Mouse (Mus musculus) CH12.LX (cell line): Measurements from ENCODE around the gene Mmp8. TPM values are rescaled to one million over a fixed set of nuclear protein-coding genes. Genes with fewer than 3 reads are reported as not detected.

Source experiments
- DNase-seq: peaks from one replicate; pipeline ENCODE4 v3.0.0-alpha.2; 2013; ENCODE audit errors: extremely low read depth
- H3K27ac ChIP-seq: 2 replicates; pipeline ENCODE4 v1.5.1; 2012; ENCODE audit warnings: low read depth, mild to moderate bottlenecking, control low read depth, moderate library complexity; ENCODE audit not compliant: insufficient read depth
- H3K27me3 ChIP-seq: replicated peaks from 2 replicates; pipeline ENCODE3; 2012; ENCODE audit warnings: inconsistent platforms
- H3K36me3 ChIP-seq, 2 experiments: replicated peaks in 1 of 2; 2 replicates each; pipeline versions ENCODE3 to v1.6.1; 2012; ENCODE audit warnings: inconsistent platforms in 1 of 2, low read length in 1 of 2, mild to moderate bottlenecking in 1 of 2, mixed read lengths in 1 of 2, moderate library complexity in 1 of 2; ENCODE audit not compliant: control insufficient read depth in 1 of 2, insufficient read depth in 1 of 2
- H3K4me1 ChIP-seq, 2 experiments: 2 replicates each; pipeline ENCODE4 v1.6.1; 2012; ENCODE audit warnings: inconsistent platforms in 1 of 2, moderate library complexity in 1 of 2; ENCODE audit not compliant: insufficient read depth in 2 of 2, control insufficient read depth in 1 of 2
- H3K4me2 ChIP-seq: 2 replicates; pipeline ENCODE4 v1.6.1; 2012; ENCODE audit warnings: low read depth, mild to moderate bottlenecking, control low read depth; ENCODE audit not compliant: poor library complexity, insufficient read depth, severe bottlenecking
- H3K4me3 ChIP-seq, 3 experiments: fragments of 150-350 bp in 1 of 3; sonication (generic) in 1 of 3; replicated peaks in 1 of 3; 2 replicates each; pipeline versions ENCODE3 to v1.5.1; 2011 to 2012; ENCODE audit warnings: low read depth in 2 of 3, low read length in 2 of 3, mild to moderate bottlenecking in 2 of 3, moderate library complexity in 2 of 3, control low read depth in 1 of 3, improper control_type of control experiment in 1 of 3, inconsistent platforms in 1 of 3, mixed read lengths in 1 of 3; ENCODE audit not compliant: poor library complexity in 1 of 3
- H3K79me2 ChIP-seq: replicated peaks from 2 replicates; pipeline ENCODE4 v1.6.1; 2012; ENCODE audit warnings: mild to moderate bottlenecking, moderate library complexity; ENCODE audit not compliant: control insufficient read depth, poor library complexity, insufficient read depth, severe bottlenecking; ENCODE audit errors: extremely low read depth
- H3K9ac ChIP-seq: 2 replicates; pipeline ENCODE4 v1.6.1; 2012; ENCODE audit warnings: low read depth, mild to moderate bottlenecking, control low read depth, moderate library complexity; ENCODE audit not compliant: insufficient read depth
- H3K9me3 ChIP-seq: replicated peaks from 2 replicates; pipeline ENCODE3; 2012; ENCODE audit warnings: low read length, inconsistent platforms, mixed read lengths
- CTCF ChIP-seq, 2 experiments: IDR thresholded peaks in 1 of 2; conservative IDR thresholded peaks in 1 of 2; 2 replicates each; pipeline ENCODE4 v1.5.1; 2011 to 2012; ENCODE audit warnings: low read depth in 2 of 2, low read length in 2 of 2, improper control_type of control experiment in 1 of 2, inconsistent platforms in 1 of 2, mild to moderate bottlenecking in 1 of 2, moderate library complexity in 1 of 2
- ETS1 ChIP-seq: conservative IDR thresholded peaks from 2 replicates; pipeline ENCODE4 v1.6.1; 2012; ENCODE audit warnings: low read depth, mild to moderate bottlenecking, inconsistent platforms, low read length, improper control_type of control experiment, moderate library complexity
- GABPA ChIP-seq: IDR thresholded peaks from 2 replicates; pipeline ENCODE4 v1.6.1; 2012; ENCODE audit warnings: low read depth, low read length, improper control_type of control experiment, inconsistent platforms; ENCODE audit not compliant: insufficient replicate concordance
- IRF4 ChIP-seq: IDR thresholded peaks from 2 replicates; pipeline ENCODE4 v1.6.1; 2014; ENCODE audit warnings: low read depth, mild to moderate bottlenecking, inconsistent platforms, low read length, improper control_type of control experiment
- JUN ChIP-seq: IDR thresholded peaks from 2 replicates; pipeline ENCODE4 v1.6.1; 2011; ENCODE audit warnings: low read depth, mild to moderate bottlenecking, low read length, improper control_type of control experiment, moderate library complexity; ENCODE audit not compliant: insufficient read depth
- JUND ChIP-seq: conservative IDR thresholded peaks from 2 replicates; pipeline ENCODE4 v1.6.1; 2011; ENCODE audit warnings: low read depth, low read length, improper control_type of control experiment
- KAT2A ChIP-seq: IDR thresholded peaks from 2 replicates; pipeline ENCODE4 v1.6.1; 2012; ENCODE audit warnings: low read length, improper control_type of control experiment, inconsistent platforms; ENCODE audit not compliant: insufficient replicate concordance
- MAX ChIP-seq: IDR thresholded peaks from 2 replicates; pipeline ENCODE4 v1.6.1; 2011; ENCODE audit warnings: low read length, improper control_type of control experiment
- MYC ChIP-seq: IDR thresholded peaks from 2 replicates; pipeline ENCODE4 v1.6.1; 2011; ENCODE audit warnings: low read depth, mild to moderate bottlenecking, improper control_type of control experiment, low read length
- NELFE ChIP-seq: IDR thresholded peaks from 2 replicates; pipeline ENCODE4 v1.6.1; 2011; ENCODE audit warnings: low read depth, low read length, improper control_type of control experiment
- PAX5 ChIP-seq: IDR thresholded peaks from 2 replicates; pipeline ENCODE4 v1.6.1; 2012; ENCODE audit warnings: low read length, inconsistent platforms, mixed read lengths
- POLR2A ChIP-seq: IDR thresholded peaks from 2 replicates; pipeline ENCODE4 v1.6.1; 2011; ENCODE audit warnings: low read depth, mild to moderate bottlenecking, improper control_type of control experiment, low read length
- RAD21 ChIP-seq: IDR thresholded peaks from 2 replicates; pipeline ENCODE4 v1.6.1; 2011; ENCODE audit warnings: low read depth, mild to moderate bottlenecking, low read length, improper control_type of control experiment, moderate library complexity
- SIN3A ChIP-seq: IDR thresholded peaks from 2 replicates; pipeline ENCODE4 v1.6.1; 2012; ENCODE audit warnings: low read length, improper control_type of control experiment, inconsistent platforms
- SMC3 ChIP-seq: IDR thresholded peaks from 2 replicates; pipeline ENCODE4 v1.6.1; 2011; ENCODE audit warnings: low read depth, low read length, improper control_type of control experiment
- TBP ChIP-seq: conservative IDR thresholded peaks from 2 replicates; pipeline ENCODE4 v1.6.1; 2011; ENCODE audit warnings: low read depth, low read length, improper control_type of control experiment
- USF1 ChIP-seq: IDR thresholded peaks from 2 replicates; pipeline ENCODE4 v1.6.1; 2014; ENCODE audit warnings: low read depth, mild to moderate bottlenecking, inconsistent platforms, low read length, improper control_type of control experiment
- USF2 ChIP-seq: conservative IDR thresholded peaks from 2 replicates; pipeline ENCODE4 v1.6.1; 2011; ENCODE audit warnings: low read depth, low read length, improper control_type of control experiment
- ZKSCAN1 ChIP-seq: IDR thresholded peaks from 2 replicates; pipeline ENCODE4 v1.6.1; 2012; ENCODE audit warnings: low read depth, inconsistent platforms, low read length, improper control_type of control experiment, borderline replicate concordance
- dilution Hi-C: fragments of 300-500 bp; cut with MboI; formaldehyde crosslinking; loops from 2 replicates; pipeline ENCODE4 v1.14.3; 2020; ENCODE audit warnings: low sequenced_read_pairs; ENCODE audit not compliant: extremely low pct_unique_long_range_greater_than_20kb, extremely low pct_ligation_motif_present
- in situ Hi-C: fragments of 300-500 bp; cut with MboI; formaldehyde crosslinking; loops from 3 replicates; pipeline ENCODE4 v1.14.3; 2019; ENCODE audit warnings: low sequenced_read_pairs, low pct_ligation_motif_present, low pct_unique_long_range_greater_than_20kb, mixed read lengths
- polyA plus RNA-seq: library from polyadenylated mRNA; unstranded; fragments of >175 nt; gene quantifications from 2 replicates; pipeline ENCODE4 v1.2.1, GENCODE M21; 2012; ENCODE audit warnings: low read depth; ENCODE audit not compliant: insufficient read length
- total RNA-seq, 2 experiments: library from RNA; depleted of rRNA; stranded (reverse); fragments of 300-350 nt in 1 of 2; fragments of >200 nt in 1 of 2; gene quantifications; 2 replicates each; pipeline ENCODE4 v1.2.3; 2012 to 2014

The Mmp8 gene
- total and polyA plus RNA-seq, 3 experiments: not detected

- Histone ChIP-seq H3K79me2 (no peaks in the 10 kb centered on the region), H3K4me1 (peaks cover 0 to 17% of the 10 kb centered on the region in 2 experiments; a peak in 2 of 4 replicates), H3K4me3 (no peak overlapping the region), H3K27me3 (no peaks in the 10 kb centered on the region), H3K9ac (no peak overlapping the region), H3K27ac (no peak overlapping the region), H3K9me3 (no peaks in the 10 kb centered on the region), H3K36me3 (no peaks in the 10 kb centered on the region), H3K4me2 (no peak overlapping the region)
- no peak for DNase-seq
- TF ChIP-seq KAT2A (no peak), GABPA (no peak), JUN (no peak), JUND (no peak), MYC (no peak), USF1 (no peak), PAX5 (no peak)
- in situ Hi-C loops (no loop called here), dilution Hi-C loops (no loop called here)
Measured at GRCm38 (mm10) chr9:7551943-7552342, 6.3 kb upstream of the Mmp8 start.

GRCm38 (mm10) chr9:7553536-7553935, 4.7 kb upstream of the Mmp8 start:
- no peaks in the 10 kb centered on the region for H3K36me3 ChIP-seq
- no peak overlapping the region for H3K27ac ChIP-seq
- H3K4me2 ChIP-seq: no peak overlapping the region
- peak; percentile 48 for DNase-seq
- no peak overlapping the region for H3K9ac ChIP-seq
- dilution Hi-C loops (no loop called here), in situ Hi-C loops (no loop called here)
- no peaks in the 10 kb centered on the region for H3K79me2 ChIP-seq
- peaks cover 0 to 21% of the 10 kb centered on the region in 2 experiments; a peak in 2 of 4 replicates for H3K4me1 ChIP-seq
- TF ChIP-seq USF2 (0 out of 2 replicates have a peak, but pooled peaks have one; percentile 13), USF1 (0 out of 2 replicates have a peak, but pooled peaks have one; percentile 7), MYC (no peak), IRF4 (no peak), CTCF (conservative IDR thresholded peaks at IDR 0.05 in 1 of 2, IDR thresholded peaks at IDR 0.05 in 1 of 2; ENCODE audit: low read depth in 2 of 2, low read length in 2 of 2) (no peak), KAT2A (no peak), ZKSCAN1 (no peak), TBP (no peak), GABPA (no peak), POLR2A (no peak), SIN3A (no peak), ETS1 (no peak)
- no peaks in the 10 kb centered on the region for H3K27me3 ChIP-seq
- no peaks in the 10 kb centered on the region for H3K9me3 ChIP-seq
- no peak overlapping the region for H3K4me3 ChIP-seq

GRCm38 (mm10) chr9:7554382-7554781, 3.9 kb upstream of the Mmp8 start:
- Histone ChIP-seq H3K9me3 (no peaks in the 10 kb centered on the region), H3K4me1 (peaks cover 0 to 21% of the 10 kb centered on the region in 2 experiments; a peak in 2 of 4 replicates), H3K4me3 (no peak overlapping the region), H3K36me3 (no peaks in the 10 kb centered on the region), H3K9ac (no peak overlapping the region), H3K27me3 (no peaks in the 10 kb centered on the region), H3K4me2 (no peak overlapping the region)
- DNase-seq: peak; percentile 41
- in situ Hi-C loops: no loop called here
- TF ChIP-seq NELFE (peak; percentile 19; the same call in 1 of the 2 replicates), MAX (no peak), CTCF (conservative IDR thresholded peaks at IDR 0.05 in 1 of 2, IDR thresholded peaks at IDR 0.05 in 1 of 2; ENCODE audit: low read depth in 2 of 2, low read length in 2 of 2) (peak; percentile 52 to 69; a peak in 3 of 4 replicates), SMC3 (peak; percentile 56), RAD21 (peak; percentile 59)
- TF ChIP-seq, all 38 proteins: peak for 4
- Histone ChIP-seq H3K27ac (no peak overlapping the region), H3K79me2 (no peaks in the 10 kb centered on the region)
- dilution Hi-C loops: no loop called here
